Mouse (Mus musculus) thymus, postnatal 25 days (tissue): ENCODE results near the gene Fgb.
A peak's percentile ranks its signal among the peaks of the same experiment; 100 is the strongest.

Source experiments
- DNase-seq: peaks from one replicate; pipeline ENCODE4 v3.0.0; 2022

The Fgb gene

GRCm38 (mm10) chr3:83025475-83026301 is 24.0 kb downstream of the Fgb start, which contains the start of gene Fga:
TSS of gene Fga (plus strand) at chr3:83026076.
- no peak for DNase-seq

- DNase-seq, result no peak
These were observed 24.6 kb downstream of the Fgb start for GRCm38 (mm10) chr3:83025036-83025435.

GRCm38 (mm10) chr3:83021176-83021575 is 28.5 kb downstream of the Fgb start:
- no peak for DNase-seq

GRCm38 (mm10) chr3:83020387-83020786 is 29.3 kb downstream of the Fgb start:
- no peak for DNase-seq

- DNase-seq, result no peak
These were observed 33.4 kb downstream of the Fgb start for GRCm38 (mm10) chr3:83016236-83016635.

- DNase-seq, result no peak
These were observed 35.7 kb downstream of the Fgb start for GRCm38 (mm10) chr3:83013951-83014350.

GRCm38 (mm10) chr3:83012636-83013035 is 37.0 kb downstream of the Fgb start:
- DNase-seq, result no peak

GRCm38 (mm10) chr3:83011565-83011964 is 38.1 kb downstream of the Fgb start:
- DNase-seq, result no peak

GRCm38 (mm10) chr3:83011136-83011535 is 38.5 kb downstream of the Fgb start:
- no peak for DNase-seq

- no peak for DNase-seq
These were observed 39.4 kb downstream of the Fgb start for GRCm38 (mm10) chr3:83010291-83010690.

GRCm38 (mm10) chr3:83007557-83007956 is 42.1 kb downstream of the Fgb start, which contains the start of gene Fgg:
TSS of gene Fgg (plus strand) at chr3:83007724.
- DNase-seq, result no peak

- DNase-seq, result no peak
These were observed 44.9 kb downstream of the Fgb start for GRCm38 (mm10) chr3:83004801-83005200.

- no peak for DNase-seq
These were observed 46.6 kb downstream of the Fgb start for GRCm38 (mm10) chr3:83003068-83003467.

GRCm38 (mm10) chr3:83002191-83002590 is 47.5 kb downstream of the Fgb start:
- DNase-seq, result peak; percentile 19

GRCm38 (mm10) chr3:82999995-83000394 is 49.7 kb downstream of the Fgb start:
- no peak for DNase-seq

GRCm38 (mm10) chr3:82998772-82999463 is 50.7 kb downstream of the Fgb start:
- DNase-seq, result peak; percentile 5

GRCm38 (mm10) chr3:82996656-82997055 is 53.0 kb downstream of the Fgb start:
- DNase-seq, result no peak

GRCm38 (mm10) chr3:82995368-82995767 is 54.3 kb downstream of the Fgb start:
- no peak for DNase-seq

GRCm38 (mm10) chr3:82992956-82993355 is 56.7 kb downstream of the Fgb start:
- no peak for DNase-seq

- no peak for DNase-seq
These were observed 57.7 kb downstream of the Fgb start for GRCm38 (mm10) chr3:82991963-82992362.
